Mouse (Mus musculus) midbrain, embryonic 11.5 days (tissue): ENCODE measurements around the gene 4833423E24Rik. TPM values are rescaled to one million over a fixed set of nuclear protein-coding genes. Genes with fewer than 3 reads are reported as not detected.

Experiments used
- ATAC-seq: fragments of 200-750 bp; cut with Nextera tagmentation; 2 replicates; pipeline ENCODE4 v1.8.0; 2017; ENCODE audit warnings: moderate TSS enrichment, moderate library complexity; ENCODE audit not compliant: low FRiP score
- DNase-seq: peaks from one replicate; pipeline ENCODE4 v3.0.0; 2015; ENCODE audit warnings: low spot score; ENCODE audit errors: missing footprints
- H3K27ac ChIP-seq: fragments of 300-500 bp; sonication (generic); 2 replicates; pipeline ENCODE4 v1.5.1; 2014; ENCODE audit warnings: low read depth, low read length
- H3K27me3 ChIP-seq: fragments of 300-500 bp; sonication (generic); 2 replicates; pipeline ENCODE4 v1.6.1; 2014; ENCODE audit warnings: mild to moderate bottlenecking, low read length, moderate library complexity, mixed read lengths; ENCODE audit not compliant: control insufficient read depth, insufficient read depth
- H3K36me3 ChIP-seq: fragments of 300-500 bp; sonication (generic); 2 replicates; pipeline ENCODE4 v1.6.1; 2014; ENCODE audit warnings: mild to moderate bottlenecking, low read length, moderate library complexity, mixed read lengths; ENCODE audit not compliant: control insufficient read depth, insufficient read depth
- H3K4me1 ChIP-seq: fragments of 300-500 bp; sonication (generic); 2 replicates; pipeline ENCODE4 v1.6.1; 2014; ENCODE audit warnings: low read length; ENCODE audit not compliant: control insufficient read depth, insufficient read depth
- H3K4me2 ChIP-seq: fragments of 300-500 bp; sonication (generic); 2 replicates; pipeline ENCODE4 v1.6.1; 2014; ENCODE audit warnings: mild to moderate bottlenecking, moderate library complexity
- H3K4me3 ChIP-seq: fragments of 300-500 bp; sonication (generic); 2 replicates; pipeline ENCODE4 v1.5.1; 2014; ENCODE audit warnings: low read depth, low read length
- H3K9ac ChIP-seq: fragments of 300-500 bp; sonication (generic); 2 replicates; pipeline ENCODE4 v1.6.1; 2014; ENCODE audit warnings: low read length
- H3K9me3 ChIP-seq: fragments of 300-500 bp; sonication (generic); 2 replicates; pipeline ENCODE4 v1.6.1; 2016; ENCODE audit warnings: low read length; ENCODE audit not compliant: control insufficient read depth
- WGBS: fragments of 180-500 bp; shearing (Covaris S2); extraction: QIAGEN DNeasy Blood & Tissue Kit; methylation state at CpG from one replicate; pipeline ENCODE4 v1.1.7; 2014; 5-methylcytosine and 5-hydroxymethylcytosine counted together
- polyA plus RNA-seq: library from polyadenylated mRNA; unstranded; fragments of >200 nt; fragmentation: Nextera tagmentation; extraction: Ambion mirVana; gene quantifications from 2 replicates; pipeline ENCODE4 v1.2.1, GENCODE M21; 2014

The 4833423E24Rik gene
- polyA plus RNA-seq, 1 experiment from 2014 or later, result not detected

DNA sequence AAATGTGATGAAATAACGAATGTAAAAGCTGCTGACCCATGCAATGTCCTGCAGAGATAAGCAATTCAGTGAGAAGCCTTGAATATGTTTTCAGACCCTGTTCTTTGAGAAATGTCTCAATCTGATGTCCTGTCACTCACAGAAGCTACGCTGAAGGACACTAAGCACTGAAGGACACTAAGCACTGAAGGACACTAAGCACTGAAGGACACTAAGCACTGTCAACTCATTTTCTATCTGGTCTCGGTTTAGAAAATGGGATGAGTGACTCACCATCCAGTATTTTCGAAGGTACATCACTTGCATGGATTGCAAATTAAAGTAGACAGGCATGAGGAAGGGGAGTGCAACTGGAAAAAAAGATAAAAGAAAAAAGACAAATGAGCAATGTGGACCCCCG, 28.4 kb downstream of the 4833423E24Rik start:
- H3K9ac ChIP-seq, result no peak overlapping the region
- no peak overlapping the region for H3K27ac ChIP-seq
- 63% methylated on average over 5 of the region's 5 CpGs for WGBS
- DNase-seq (no peak), ATAC-seq (no peak)
- no peak overlapping the region for H3K4me2 ChIP-seq
- H3K4me3 ChIP-seq, result no peak overlapping the region
- H3K4me1 ChIP-seq, result no peaks in the 10 kb centered on the region
- no peaks in the 10 kb centered on the region for H3K27me3 ChIP-seq
- no peaks in the 10 kb centered on the region for H3K36me3 ChIP-seq
- no peaks in the 10 kb centered on the region for H3K9me3 ChIP-seq

DNA sequence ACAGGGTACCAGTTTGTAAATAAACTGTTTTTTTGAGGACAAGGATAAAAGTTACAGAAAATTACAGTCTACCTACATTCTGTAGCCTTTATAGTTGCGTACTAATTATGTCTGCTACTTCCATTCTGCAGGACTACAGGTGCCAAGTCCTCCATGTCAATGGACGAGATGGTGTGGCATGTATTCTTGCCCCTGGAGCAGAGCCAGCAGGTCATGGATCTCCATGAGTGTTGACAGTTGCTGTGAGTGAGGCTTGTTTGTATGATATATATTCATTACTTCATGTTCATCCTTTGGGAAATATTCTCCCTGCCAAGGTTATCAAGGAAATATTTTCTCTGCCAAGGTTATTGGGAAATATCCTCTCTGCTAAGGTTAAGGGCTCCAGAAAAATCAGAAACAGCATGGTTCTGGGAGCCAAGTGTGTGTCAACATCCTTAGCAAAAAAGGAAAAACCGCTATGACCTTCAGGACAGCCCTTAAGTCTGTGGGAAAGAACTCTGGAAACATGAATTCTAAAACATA, 52.0 kb downstream of the 4833423E24Rik start:
- ATAC-seq (no peak), DNase-seq (no peak)
- Histone ChIP-seq H3K27ac (no peak overlapping the region), H3K4me1 (no peaks in the 10 kb centered on the region), H3K27me3 (no peaks in the 10 kb centered on the region), H3K9ac (no peak overlapping the region), H3K36me3 (no peaks in the 10 kb centered on the region), H3K9me3 (no peaks in the 10 kb centered on the region; the same call in 1 of the 2 replicates), H3K4me3 (no peak overlapping the region), H3K4me2 (no peak overlapping the region)
- 89% methylated on average over 3 of the region's 3 CpGs for whole genome bisulfite sequencing

DNA sequence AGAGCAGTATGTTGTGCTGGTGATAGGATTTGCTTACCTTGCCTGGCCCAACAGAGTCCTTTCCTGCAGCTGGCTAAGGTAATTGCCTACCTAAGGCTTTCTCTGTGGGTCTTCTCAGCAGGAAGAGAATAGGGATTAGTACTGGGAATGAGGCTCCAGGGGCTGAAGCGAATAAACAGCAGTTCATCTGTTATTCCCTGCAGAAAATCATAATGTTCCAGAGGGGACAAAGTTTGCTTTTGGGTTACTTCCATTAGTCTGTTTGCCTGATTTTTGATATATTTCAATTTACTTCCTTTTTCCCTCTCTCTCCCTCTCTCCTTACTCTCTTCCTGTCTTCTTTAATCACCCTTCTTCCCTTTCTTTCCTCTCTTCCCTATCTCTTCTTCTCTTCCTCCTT, 75.3 kb downstream of the 4833423E24Rik start, which contains the start of gene Olfr995:
Gene Olfr995, minus strand, starts transcription at position 101 of the 400 bp plus-strand sequence.
- ATAC-seq (no peak), DNase-seq (no peak)
- no peak within 1 kb of the TSS for H3K4me2 ChIP-seq
- no peak within 1 kb of the TSS for H3K9ac ChIP-seq
- no peaks in the 10 kb centered on the region for H3K9me3 ChIP-seq
- 4% methylated on average over 1 of the region's 1 CpGs for WGBS
- no peaks in the 10 kb centered on the region for H3K4me1 ChIP-seq
- H3K27ac ChIP-seq, result no peak within 1 kb of the TSS
- H3K27me3 ChIP-seq, result no peaks in the 10 kb centered on the region
- H3K4me3 ChIP-seq, result no peak within 1 kb of the TSS
- H3K36me3 ChIP-seq, result no peaks in the 10 kb centered on the region

DNA sequence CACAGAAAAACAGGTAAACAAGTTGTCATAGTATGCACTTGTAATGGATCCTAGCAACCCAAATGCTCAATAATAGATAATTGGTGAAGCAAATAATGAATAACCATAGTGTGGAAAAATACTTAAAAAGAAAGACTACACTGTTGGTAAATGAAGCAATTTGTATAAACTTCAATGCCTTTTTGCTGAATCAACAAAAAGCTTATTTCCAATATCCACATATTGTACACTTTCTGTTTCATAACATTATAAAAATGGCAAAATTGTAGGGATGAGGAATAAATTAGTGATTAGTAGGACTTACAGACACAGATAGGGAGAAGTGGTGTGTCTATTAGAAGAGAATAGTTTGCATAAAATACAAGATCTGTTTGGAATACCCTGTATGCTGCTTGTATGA, 76.3 kb downstream of the 4833423E24Rik start:
- no peaks in the 10 kb centered on the region for H3K9me3 ChIP-seq
- H3K9ac ChIP-seq, result no peak overlapping the region
- DNase-seq, result no peak
- no peaks in the 10 kb centered on the region for H3K4me1 ChIP-seq
- H3K27me3 ChIP-seq, result no peaks in the 10 kb centered on the region
- no peak overlapping the region for H3K27ac ChIP-seq
- no peak overlapping the region for H3K4me2 ChIP-seq
- no peak for ATAC-seq
- no peak overlapping the region for H3K4me3 ChIP-seq
- no peaks in the 10 kb centered on the region for H3K36me3 ChIP-seq

DNA sequence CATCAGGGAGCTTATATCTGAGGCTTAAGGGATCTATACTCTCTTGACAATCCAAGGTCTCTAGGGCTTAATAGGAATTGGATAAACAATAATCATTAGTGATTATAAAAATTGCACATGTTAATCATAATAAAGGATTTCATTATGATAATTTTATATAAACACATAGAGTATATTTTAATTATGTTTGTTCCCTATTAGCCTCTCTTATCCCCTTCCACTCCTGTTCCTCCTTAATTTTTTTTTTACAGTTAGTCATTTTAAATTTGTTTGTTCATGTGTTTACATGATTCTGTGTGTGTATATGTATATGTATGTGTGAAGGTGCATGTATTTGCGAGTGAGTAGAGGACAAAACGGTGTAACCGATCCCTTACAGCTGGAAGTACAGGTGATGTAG, 82.5 kb downstream of the 4833423E24Rik start, which contains the start of gene Olfr994:
Gene Olfr994, minus strand, starts transcription at position 101 of the 400 bp plus-strand sequence.
- DNase-seq, result no peak
- no peak for ATAC-seq
- Histone ChIP-seq H3K9me3 (no peaks in the 10 kb centered on the region), H3K27ac (no peak within 1 kb of the TSS), H3K27me3 (no peaks in the 10 kb centered on the region), H3K4me2 (no peak within 1 kb of the TSS), H3K4me3 (no peak within 1 kb of the TSS), H3K4me1 (no peaks in the 10 kb centered on the region), H3K36me3 (no peaks in the 10 kb centered on the region), H3K9ac (no peak within 1 kb of the TSS)
- 82% methylated on average over 3 of the region's 3 CpGs for whole genome bisulfite sequencing

Other genes starting within 250 kb of the 4833423E24Rik start
- not detected in 2 replicates for gene Olfr987, start 179.7 kb downstream of the 4833423E24Rik start, polyA plus RNA-seq
- gene Olfr988, start 155.8 kb downstream of the 4833423E24Rik start, polyA plus RNA-seq, result not detected in 2 replicates
- not detected in 2 replicates for gene Olfr992, start 109.6 kb downstream of the 4833423E24Rik start, polyA plus RNA-seq
- gene Olfr993, start 104.1 kb downstream of the 4833423E24Rik start, polyA plus RNA-seq, result not detected in 2 replicates
- gene Olfr994, start 82.6 kb downstream of the 4833423E24Rik start, polyA plus RNA-seq, result not detected in 2 replicates
- not detected in 2 replicates for gene Olfr995, start 75.4 kb downstream of the 4833423E24Rik start, polyA plus RNA-seq
- not detected in 2 replicates for gene Olfr996, start 60.2 kb upstream of the 4833423E24Rik start, polyA plus RNA-seq
- gene Olfr998, start 69.9 kb upstream of the 4833423E24Rik start, polyA plus RNA-seq, result not detected in 2 replicates
- gene Olfr1000, start 92.9 kb upstream of the 4833423E24Rik start, polyA plus RNA-seq, result not detected in 2 replicates
- not detected in 2 replicates for gene Olfr1002, start 131.7 kb upstream of the 4833423E24Rik start, polyA plus RNA-seq
- not detected in 2 replicates for gene Olfr154, start 145.4 kb upstream of the 4833423E24Rik start, polyA plus RNA-seq
- not detected in 2 replicates for gene Olfr1006, start 159.7 kb upstream of the 4833423E24Rik start, polyA plus RNA-seq
- not detected in 2 replicates for gene Olfr1008, start 170.4 kb upstream of the 4833423E24Rik start, polyA plus RNA-seq
- gene Olfr1009, start 196.4 kb upstream of the 4833423E24Rik start, polyA plus RNA-seq, result not detected in 2 replicates
- not detected in 2 replicates for gene Olfr1012, start 243.7 kb upstream of the 4833423E24Rik start, polyA plus RNA-seq
- not detected in 2 replicates for gene Olfr1013, start 248.1 kb upstream of the 4833423E24Rik start, polyA plus RNA-seq